Mouse (Mus musculus): ENCODE measurements at regions not wholly inside any gene's neighbourhood (a gene's known extent, or its start where the extent isn't known, plus 50 kb on each side); places are given as distances from the start of the nearest gene placed in this dataset.

- no peak for DNase-seq (ENCODE audit: low read depth, low spot score)
These were observed 78.3 kb upstream of the Kcnj16 start for GRCm38 (mm10) chr11:110889354-110890151.

DNA sequence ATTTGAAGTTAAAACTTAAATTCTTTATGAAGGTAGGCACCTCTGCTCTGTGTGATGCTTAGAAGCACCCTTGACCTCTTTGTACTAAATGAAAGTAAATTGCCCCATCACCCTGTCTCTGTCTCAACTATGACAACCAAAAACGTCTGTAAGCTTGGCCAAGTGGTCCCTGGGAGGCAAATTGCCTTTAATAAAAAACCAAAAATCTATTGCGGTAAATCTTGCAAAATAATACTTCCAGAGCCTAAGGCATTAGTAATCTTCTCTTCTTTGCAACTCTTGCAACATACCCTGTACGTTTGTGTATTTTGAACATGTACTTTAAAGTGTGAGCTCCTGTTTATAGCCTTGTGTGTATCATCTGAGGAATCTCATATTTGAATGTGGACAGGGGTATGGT is 77.4 kb upstream of the Kcnj16 start:
- no peak for DNase-seq (ENCODE audit: low read depth, low spot score)

DNA sequence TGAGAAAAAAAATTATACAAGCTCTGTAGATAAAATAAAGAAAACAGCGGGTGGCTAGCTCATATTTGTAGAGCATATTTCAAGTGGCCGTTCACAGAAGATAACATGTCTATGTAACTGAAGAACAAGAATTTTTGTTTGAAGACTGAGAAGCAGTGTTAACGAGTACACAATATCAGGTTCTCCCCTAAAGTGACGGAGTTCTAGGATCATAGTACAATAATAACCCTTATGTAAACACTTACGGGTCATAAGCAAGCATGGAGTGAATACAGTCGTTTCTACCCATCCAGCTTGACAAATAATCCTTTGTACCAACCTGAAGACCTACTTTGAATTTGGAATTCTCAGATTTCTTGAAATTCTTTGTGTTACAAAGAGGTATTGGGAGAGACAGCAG is 64.9 kb upstream of the Kcnj16 start:
- DNase-seq (ENCODE audit: low read depth, low spot score), result no peak
